Mouse (Mus musculus): ENCODE measurements around the gene Actr2. TPM values are rescaled to one million over a fixed set of nuclear protein-coding genes. Genes with fewer than 3 reads are reported as not detected.

Actr2 gene
- polyA plus RNA-seq, 1 experiment from 2014 or later = 58.1 TPM

Other genes starting within 250 kb of the Actr2 start
- gene Spred2, start 188.5 kb downstream of the Actr2 start, polyA plus RNA-seq (2014; fragmentation: Nextera tagmentation; extraction: Ambion mirVana) = 8.2 and 8.7 TPM in 2 replicates
- 208 and 212 TPM in 2 replicates for gene Rab1a, start 88.5 kb upstream of the Actr2 start, polyA plus RNA-seq (2014; fragmentation: Nextera tagmentation; extraction: Ambion mirVana)
- 41.2 and 43.3 TPM in 2 replicates for gene Cep68, start 136.5 kb upstream of the Actr2 start, polyA plus RNA-seq (2014; fragmentation: Nextera tagmentation; extraction: Ambion mirVana)
- 9.6 and 12.7 TPM in 2 replicates for gene Slc1a4, start 219.8 kb upstream of the Actr2 start, polyA plus RNA-seq (2014; fragmentation: Nextera tagmentation; extraction: Ambion mirVana)